Mouse (Mus musculus): Measurements from ENCODE around the gene Pip4k2b.

GRCm38 (mm10) chr11:97669829-97670228 is 74.7 kb downstream of the Pip4k2b start:
- TF ChIP-seq POLR2A (IDR thresholded peaks at IDR 0.05; ENCODE audit: borderline replicate concordance, low read depth, low read length) (no peak), CTCF (IDR thresholded peaks at IDR 0.05; ENCODE audit: low read depth, low read length) (no peak)

Data from bone marrow macrophage, adult 2 months (primary cell).